Mouse (Mus musculus) erythroblast, adult 5-6 weeks (primary cell): Measurements from ENCODE around the gene Rtn4rl1. TPM values are rescaled to one million over a fixed set of nuclear protein-coding genes. Genes with fewer than 3 reads are reported as not detected.
A peak's percentile ranks its signal among the peaks of the same experiment; 100 is the strongest.

Experiments used
- ATAC-seq: replicated peaks from 2 replicates; pipeline ENCODE4 v1.8.0; 2016; ENCODE audit warnings: moderate number of reproducible peaks, mild to moderate bottlenecking, moderate TSS enrichment, inconsistent platforms; ENCODE audit not compliant: poor library complexity, low FRiP score, severe bottlenecking
- total RNA-seq, 2 experiments: library from RNA; stranded (forward) in 1 of 2; stranded (reverse) in 1 of 2; fragments of 150-400 nt in 1 of 2; fragments of 200-764, 138-1000 nt in 1 of 2; gene quantifications; 2 replicates each; pipeline versions ENCODE4 v1.2.3 to v1.2.4; 2015 to 2017; ENCODE audit warnings: low replicate concordance in 2 of 2

Rtn4rl1 gene
- total RNA-seq, 2 experiments from 2014 or later: not detected

DNA sequence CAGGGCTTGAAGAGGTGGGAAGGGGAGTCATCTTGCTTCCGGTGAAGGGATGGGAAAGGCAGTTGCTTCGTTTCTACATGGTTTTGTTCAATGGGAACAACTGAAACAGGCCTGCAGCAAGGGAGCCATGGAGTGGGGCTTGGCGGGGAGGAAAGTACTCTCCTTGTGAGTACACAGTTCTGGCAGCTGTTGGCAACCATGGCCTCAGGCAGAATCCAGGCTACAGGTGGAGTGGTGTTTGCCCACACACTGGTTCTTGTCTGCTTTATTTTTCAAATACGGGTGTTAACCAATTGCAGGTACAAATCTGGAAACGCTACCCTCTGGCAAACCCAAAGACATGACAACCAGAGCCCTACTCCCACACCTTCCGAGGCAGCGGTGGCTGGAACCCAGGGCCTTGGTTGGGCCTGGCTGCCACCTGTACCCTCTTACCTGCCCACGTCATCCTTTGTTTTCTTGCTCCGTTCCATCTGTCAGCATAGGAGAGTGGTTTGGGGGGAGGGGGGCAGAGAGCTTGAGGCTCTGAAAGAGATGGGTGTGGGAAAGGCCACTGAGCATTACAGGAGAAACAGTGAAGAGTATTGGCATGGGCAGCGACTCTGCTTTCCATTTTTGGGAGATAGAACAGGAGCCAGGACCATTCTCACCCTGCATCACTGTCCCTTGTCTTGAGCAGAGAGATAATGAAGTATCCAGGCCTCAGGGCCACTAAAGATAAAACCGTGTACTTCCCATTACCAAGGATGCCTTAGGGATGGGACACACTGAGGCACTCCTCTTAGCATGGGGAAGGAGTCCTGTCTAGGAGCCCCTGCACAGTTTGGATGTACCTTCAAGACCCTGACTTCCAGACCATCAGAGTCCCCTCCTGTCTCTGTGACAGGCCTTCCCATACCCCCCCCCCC lies 51.0 kb downstream of the Rtn4rl1 start:
- ATAC-seq: no peak

DNA sequence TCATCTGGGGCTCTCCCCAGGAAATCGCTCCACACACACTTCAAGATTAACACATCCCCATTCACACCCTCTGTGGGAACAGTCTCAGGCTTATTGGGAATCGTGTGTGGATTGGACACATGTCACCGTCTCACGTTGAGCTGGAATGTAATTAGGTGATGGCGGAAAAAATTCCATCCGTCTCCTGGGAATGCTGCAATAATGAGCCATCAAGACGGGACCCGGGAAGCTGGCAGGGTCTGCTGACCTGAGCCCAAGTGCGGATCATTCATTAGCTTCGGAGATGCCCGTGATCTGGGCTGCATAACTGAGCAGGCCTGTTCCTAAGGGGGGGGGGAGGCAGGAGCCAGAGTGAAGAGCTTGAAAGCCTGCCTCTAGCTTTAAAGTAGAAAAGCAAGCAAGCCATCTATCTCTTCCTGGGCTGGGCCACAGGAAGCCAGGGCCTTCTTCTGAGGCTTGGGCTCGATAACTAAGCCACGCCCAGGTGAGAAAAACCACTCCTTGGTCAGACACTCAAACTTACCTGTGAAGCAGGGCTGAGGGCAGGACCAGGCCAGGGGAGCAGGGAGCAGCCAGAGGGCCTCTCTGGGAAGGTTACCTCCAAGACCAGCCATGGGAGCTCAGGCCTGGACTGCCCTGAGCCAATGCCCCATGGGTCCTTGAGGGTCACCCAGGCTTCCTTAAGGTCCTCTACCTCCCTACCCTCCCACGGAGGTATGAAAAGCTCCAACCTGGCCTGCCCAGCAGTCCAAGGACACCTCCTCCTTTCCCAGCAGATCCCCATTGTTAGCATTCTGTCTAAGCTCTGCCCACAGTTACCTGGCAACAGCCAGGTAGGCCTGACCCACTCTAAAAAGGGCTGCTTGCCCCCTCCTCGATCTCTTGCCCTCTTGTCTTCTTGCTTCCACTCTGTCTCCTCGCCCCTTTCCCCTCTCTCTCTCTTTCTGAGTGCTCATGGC lies 52.1 kb downstream of the Rtn4rl1 start:
- 0 out of 2 replicates have a peak, but pooled peaks have one; percentile 39 for ATAC-seq

DNA sequence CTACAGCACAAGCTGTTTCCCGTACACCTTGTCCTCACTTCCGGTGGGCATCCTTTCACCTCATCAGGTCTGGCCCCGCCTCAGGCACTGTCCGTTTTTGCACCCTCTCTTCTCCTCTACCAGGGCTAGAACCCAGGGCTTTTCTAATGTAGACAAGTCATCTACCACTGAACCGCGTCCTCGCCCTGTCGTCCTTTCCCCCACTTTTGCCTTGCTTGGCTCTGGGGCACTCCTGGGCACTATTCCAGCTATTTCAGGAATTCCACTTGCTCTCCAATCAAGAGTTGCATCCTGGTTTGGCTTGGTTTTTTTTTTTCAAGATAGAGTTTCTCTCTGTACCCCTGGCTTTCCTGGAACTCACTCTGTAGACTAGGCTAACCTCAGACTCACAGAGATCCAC lies 53.0 kb downstream of the Rtn4rl1 start:
- no peak for ATAC-seq

DNA sequence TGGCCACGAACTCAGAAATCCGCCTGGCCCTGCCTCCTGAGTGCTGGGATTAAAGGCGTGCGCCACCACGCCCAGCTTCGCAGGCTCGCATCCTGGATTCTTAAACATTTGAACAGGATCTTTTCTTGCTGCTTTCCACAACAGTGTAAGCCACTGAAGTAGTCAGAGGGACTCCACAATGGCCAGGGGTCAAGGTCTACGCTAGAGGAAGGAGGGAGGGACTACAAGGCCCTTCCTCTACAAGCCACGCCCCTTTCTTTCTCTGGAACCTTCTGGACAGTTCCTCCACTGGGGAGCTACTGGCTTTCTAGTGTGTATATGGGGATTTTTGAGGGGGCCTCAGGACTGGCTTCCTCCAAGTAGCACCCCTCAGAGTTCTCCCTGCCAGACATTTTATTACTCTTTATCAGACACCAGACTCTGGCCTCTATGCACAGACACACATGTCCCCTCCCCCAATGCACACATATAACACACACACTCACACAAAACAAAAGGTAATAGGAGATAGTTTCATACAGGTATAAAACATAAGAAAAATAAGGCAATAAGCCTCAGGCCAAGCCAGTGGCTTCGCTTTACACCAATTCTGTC lies 53.7 kb downstream of the Rtn4rl1 start:
- ATAC-seq: no peak

DNA sequence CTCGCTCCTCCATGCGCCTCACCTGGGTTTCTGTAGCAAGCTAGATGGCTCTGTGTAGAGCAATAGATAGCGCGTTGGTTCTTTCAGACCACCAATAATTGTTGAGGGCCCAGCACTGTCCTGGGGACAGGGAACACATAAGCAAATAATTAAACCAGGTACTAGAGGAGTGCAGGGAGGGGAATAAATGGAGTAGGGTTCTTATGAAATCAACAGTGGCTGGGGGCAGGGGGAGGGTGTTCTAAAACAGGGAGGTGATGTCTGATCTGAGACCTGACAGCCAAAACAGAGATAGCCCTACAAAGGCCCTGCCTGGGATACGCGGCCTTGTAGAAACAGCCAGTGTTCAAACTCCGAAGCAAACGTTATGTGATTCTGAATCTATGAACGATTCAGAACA lies 56.0 kb downstream of the Rtn4rl1 start:
- no peak for ATAC-seq

DNA sequence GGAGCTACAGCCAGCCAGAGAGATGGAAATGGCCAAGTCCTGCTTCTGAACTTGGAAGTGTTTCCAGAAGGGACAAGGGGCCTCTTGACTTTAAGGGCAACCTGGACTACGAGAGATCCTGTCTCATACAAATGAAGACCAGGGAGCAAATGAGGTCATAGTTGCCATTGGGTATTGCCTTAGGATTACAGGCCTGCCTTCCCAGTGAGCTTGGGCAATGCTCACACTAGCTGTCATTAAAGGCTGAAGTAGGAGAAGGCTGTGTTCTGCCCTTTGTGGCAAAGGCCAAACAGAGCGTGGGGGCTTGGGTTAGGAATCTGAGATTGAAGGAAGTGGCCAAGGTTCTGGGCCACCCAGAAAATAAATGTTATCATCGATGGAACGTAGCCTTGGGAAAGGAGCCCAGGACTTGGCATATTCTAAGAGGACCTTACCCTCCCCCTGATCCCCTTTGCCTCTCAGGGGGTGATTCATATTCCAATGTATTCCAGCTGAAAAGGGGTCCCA lies 57.5 kb downstream of the Rtn4rl1 start:
- no peak for ATAC-seq

DNA sequence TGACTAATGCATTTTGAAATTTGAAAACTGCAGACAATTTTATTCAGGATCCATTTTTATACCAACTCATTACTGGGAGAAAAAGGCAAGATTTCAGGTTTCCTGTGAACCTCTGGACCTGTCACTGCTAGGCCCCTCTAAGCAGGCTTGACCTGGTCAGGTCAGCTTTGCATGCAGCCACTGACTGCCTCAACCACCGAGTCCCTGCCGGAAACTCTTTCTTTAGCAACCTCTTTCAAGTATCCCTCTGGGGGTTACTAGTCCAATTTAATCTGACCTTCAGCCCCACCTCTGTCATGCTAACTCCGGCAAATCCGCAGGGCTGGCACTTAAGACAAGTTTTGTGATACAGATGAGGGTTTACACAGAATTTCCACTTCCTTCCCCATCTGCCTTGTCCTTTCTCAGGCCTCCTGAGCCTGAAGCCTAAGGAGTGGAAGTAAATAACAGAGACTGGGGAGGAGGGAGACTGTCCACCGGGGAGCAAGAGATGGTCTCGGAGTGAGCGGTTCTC lies 58.0 kb downstream of the Rtn4rl1 start:
- no peak for ATAC-seq

DNA sequence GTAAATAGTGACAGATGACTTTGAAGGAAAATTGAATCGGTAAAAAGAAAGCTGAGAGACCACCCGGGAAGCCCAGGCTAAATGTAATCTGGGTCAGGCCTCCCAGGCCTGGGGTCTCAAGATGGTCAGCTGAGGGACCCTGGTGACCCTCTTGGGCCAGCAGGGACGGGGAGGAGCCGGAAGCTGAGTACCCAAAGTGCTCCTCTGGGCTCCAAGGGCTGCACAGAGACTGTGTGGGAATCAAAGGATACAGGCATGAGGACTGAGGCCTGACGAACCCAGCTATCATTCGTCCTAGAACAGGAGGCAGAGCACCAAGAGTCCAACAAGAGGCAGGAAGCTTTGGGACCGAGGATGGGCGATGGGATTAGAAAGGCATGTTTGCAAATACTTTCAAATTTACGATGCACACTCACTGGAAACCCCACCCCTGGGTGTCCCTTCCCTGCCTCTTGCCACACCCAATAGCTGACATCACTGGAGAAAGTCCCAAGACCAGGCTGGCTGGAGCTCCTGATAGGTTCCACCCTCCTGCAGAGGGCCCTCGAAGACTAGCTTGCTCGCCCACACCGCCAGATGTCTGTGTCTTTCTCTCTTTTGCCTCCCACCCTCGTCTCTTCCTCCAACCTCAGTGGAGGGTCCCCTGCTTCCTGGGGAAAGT lies 60.8 kb downstream of the Rtn4rl1 start:
- ATAC-seq: peak; percentile 96

DNA sequence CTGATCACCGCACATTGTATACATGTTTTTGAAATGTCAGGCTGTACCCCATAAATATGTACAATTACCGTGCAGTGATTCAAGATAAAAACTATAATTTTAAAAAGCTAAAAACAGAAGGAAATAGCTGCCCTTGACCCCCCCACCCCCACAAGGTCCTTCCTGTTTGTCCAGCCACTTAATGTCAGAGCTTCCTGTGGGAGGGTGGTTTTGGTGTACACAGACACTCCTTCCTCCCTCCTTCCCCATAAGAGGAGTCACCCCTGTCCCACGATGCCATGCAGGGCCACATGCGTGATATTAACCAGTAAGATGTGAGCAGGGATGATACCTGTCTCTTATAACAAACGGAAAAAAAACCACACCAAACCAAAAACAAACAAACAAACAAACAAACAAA lies 61.7 kb downstream of the Rtn4rl1 start:
- ATAC-seq: no peak

DNA sequence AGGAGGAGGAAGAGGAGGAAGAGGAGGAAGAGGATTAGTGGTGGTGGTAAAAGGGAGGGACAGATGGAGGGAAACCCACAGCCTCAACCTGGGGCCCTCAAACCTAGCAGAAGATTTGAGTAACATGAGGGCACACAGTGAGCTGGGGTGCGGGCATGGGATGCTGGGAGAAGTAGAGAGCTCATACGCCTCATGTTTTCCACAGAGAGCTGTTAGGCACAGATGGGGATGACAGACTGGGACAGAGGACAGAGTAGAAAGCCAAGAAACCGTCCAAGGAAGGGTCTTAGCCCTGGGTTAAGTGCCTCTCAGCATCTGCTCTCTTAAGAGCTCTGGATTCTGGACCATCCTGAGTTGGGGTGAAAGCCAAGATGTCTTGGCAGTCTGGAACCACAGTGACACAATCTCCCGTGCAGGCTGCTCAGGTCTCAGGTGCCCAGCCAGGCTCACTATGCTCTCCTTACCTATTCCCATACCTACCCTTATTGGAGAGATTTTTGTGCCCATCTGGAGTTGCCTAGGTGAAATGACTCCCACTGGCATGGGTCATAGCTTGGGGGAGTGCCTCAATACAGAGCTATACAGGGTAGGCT lies 63.6 kb downstream of the Rtn4rl1 start:
- no peak for ATAC-seq

DNA sequence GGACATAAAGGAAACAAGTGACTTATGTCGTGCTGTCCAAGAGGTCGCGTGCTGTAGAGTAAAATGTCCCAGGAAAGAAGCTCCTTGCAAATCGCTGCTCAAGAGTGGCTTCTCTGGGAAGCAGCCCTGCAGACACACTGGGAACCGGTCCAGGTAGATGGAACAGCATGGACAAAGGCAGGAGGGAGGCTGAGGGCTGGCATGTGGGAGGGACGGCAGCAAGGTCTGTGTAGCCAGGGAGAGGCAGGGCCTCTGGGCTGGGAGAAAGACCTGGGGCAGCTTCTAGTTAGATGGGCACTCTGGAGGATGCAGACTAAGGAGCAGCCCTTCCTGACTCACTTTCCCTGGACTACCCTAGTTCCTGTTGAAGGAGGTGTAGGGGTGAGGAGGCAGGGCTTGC lies 65.8 kb downstream of the Rtn4rl1 start:
- ATAC-seq: no peak

DNA sequence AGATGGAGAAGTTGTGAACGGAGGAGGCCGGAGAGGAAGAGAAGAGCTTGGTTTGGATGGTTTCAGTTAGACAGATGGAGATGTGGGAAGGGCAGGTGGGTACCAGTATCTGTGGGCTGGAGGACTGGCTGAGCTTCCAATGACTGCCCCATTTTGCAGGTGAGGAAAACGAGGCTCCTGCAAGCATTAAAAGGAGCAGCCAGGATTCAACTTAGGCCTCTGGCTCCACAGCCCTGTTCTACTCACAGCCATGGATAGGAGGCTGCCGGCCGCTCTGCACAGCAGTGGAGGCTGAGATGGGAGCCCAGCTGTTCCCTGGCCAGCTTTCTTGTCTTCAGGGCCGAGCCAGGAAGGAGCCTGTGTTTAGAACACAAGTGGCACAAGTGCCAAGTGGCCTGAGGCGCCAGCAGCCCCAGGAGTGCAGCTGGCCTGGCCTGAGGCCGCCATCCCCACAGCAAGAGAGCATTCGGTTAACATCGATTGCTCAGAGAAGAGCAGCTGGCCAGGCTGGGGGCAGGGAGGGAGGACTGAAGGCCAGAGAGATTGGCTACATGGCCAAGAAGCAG lies 66.5 kb downstream of the Rtn4rl1 start:
- ATAC-seq: no peak

DNA sequence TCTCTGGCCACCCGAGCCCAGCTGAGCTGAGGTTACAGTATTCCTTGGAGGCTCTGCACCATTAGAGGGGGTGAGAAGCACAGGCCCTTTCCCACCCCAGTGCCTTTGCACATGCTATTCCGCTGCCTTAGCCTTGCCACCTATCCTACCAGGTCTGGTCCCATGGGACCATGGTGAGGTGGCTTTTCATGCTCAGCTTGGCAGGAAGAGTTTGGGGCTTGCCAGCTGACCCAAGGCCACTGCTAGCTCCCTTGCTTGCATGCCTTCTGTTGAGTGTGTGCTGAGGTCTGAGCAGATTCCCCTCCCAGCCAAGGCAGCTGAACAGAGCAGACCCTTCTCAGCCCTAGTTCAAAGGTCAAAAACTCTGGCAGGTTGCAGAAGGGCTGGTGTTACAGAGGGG lies 67.4 kb downstream of the Rtn4rl1 start:
- no peak for ATAC-seq

DNA sequence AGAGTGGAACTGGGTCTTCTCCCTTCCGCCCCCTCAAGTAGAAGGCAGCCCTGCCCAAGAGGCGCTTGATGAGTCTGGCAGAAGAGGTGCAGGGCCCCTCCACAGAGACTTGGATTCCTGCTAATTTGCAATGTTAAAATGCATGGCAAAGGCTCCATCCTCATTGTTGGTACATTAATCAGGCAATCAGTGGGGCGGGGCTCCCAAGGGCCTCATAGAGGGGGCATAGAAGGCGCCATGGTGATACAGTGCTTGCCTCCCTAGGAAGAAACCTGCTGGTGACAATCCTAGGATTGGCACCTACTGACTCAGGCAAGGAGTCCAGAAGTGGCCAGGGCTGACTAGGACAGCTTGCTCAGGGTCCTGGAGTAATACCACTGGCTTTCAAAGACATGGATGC lies 68.1 kb downstream of the Rtn4rl1 start:
- ATAC-seq: no peak

DNA sequence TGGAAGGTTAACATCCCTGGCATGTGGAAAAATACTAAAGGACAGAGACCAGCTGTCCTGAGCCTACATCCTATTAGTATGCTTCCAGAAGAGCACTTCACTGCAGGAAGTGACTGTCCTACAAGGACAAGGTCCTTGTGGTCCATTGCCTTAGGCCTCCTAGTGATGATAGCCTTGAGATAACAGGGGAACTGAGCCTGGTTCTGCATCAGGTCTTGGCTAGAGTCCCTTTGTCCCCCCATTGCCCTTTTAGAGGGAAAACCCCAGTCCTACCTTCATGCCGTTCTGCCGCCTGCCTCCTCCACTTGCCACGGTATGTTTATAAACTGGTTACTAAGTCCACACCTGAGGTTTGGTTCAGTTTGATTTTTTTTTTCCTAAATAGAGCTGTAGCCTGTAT lies 68.6 kb downstream of the Rtn4rl1 start:
- no peak for ATAC-seq

DNA sequence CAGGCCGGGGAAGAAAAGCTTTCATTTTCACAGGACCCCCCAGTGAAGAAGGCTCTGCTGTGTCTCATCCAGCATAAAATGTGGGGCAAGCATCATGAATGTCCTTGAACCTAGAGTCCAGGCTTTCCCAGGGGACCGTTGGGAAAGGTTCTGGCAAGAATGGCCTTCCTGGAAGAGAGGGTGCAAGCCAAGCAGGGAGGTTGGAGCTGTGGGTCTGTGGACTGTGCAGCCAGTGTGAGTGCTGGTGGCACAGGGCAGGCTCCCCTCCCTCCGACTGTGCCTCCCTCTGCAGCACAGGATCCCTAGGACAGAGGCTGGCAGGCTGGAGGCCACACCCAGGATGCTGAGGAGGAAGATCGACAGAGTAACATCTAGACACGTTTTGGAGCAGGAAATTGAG lies 69.2 kb downstream of the Rtn4rl1 start:
- no peak for ATAC-seq

DNA sequence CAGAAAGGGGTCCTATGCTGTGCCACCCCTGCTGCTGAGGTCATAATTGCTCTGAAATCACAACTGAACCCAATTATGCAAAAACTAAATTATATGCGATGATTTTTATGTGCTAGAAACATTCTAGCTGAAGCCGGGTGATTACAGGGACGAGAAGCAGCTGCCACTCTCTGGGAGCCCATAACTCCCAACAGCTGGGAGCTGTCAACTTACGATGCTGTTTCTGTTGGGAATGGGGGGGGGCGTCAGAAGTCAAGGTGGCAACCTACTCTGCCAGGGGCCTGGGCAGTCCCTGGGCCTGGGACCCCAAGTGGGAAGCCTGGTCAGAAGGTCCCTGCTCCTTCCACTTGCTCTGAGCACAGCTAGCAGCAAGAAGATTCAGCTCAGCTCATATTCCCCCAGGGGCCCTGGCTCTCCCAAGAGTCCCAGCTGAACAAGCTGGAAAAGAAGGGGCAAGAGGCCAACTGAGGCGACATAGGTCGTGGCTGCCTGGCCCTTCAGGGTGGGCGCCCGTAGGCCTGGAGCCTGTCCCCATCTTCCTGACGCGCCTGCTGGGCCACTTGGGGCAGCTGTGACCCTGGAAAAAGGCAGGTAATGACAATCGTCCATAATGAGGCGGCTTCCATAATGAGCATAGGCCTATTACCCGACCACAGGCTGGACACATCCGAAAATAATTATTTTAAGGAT lies 69.8 kb downstream of the Rtn4rl1 start:
- ATAC-seq: no peak

DNA sequence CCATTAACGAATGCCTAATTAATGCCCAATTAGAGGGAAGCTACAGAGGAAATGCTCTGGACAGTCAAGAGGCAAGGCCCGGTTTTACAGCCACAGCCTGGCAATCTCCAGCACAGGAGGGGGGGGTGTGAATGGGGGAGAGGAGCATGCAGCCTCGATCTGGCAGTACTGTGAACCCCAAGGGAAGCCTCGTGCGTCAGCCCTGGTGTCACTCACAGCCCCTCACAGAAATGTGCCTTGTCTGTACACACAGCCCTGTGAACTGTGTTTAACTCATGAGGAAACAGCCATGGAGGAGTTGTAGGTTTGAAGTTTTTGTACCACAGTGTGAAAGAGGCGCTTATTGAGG lies 70.4 kb downstream of the Rtn4rl1 start:
- no peak for ATAC-seq
